Mouse (Mus musculus) liver, embryonic 15.5 days (tissue): ENCODE data around the gene Jmjd8. TPM values are rescaled to one million over a fixed set of nuclear protein-coding genes. Genes with fewer than 3 reads are reported as not detected.

Source experiments
- ATAC-seq: fragments of 200-750 bp; cut with Nextera tagmentation; 2 replicates; pipeline ENCODE4 v1.8.0; 2017; ENCODE audit warnings: moderate number of reproducible peaks, mild to moderate bottlenecking, moderate library complexity; ENCODE audit not compliant: insufficient read depth
- H3K27ac ChIP-seq: fragments of 300-500 bp; sonication (generic); replicated peaks from 2 replicates; pipeline ENCODE4 v1.5.1; 2015; ENCODE audit warnings: mild to moderate bottlenecking, inconsistent platforms
- H3K27me3 ChIP-seq: fragments of 300-500 bp; sonication (generic); 2 replicates; pipeline ENCODE4 v1.6.1; 2015; ENCODE audit warnings: mild to moderate bottlenecking, inconsistent platforms
- H3K36me3 ChIP-seq: fragments of 300-500 bp; sonication (generic); replicated peaks from 2 replicates; pipeline ENCODE4 v1.6.1; 2015; ENCODE audit warnings: moderate library complexity, mild to moderate bottlenecking, inconsistent platforms
- H3K4me1 ChIP-seq: fragments of 300-500 bp; sonication (generic); replicated peaks from 2 replicates; pipeline ENCODE4 v1.6.1; 2015; ENCODE audit warnings: inconsistent platforms
- H3K4me2 ChIP-seq: fragments of 300-500 bp; sonication (generic); 2 replicates; pipeline ENCODE4 v1.6.1; 2015; ENCODE audit warnings: moderate library complexity, mild to moderate bottlenecking, inconsistent platforms
- H3K4me3 ChIP-seq: fragments of 300-500 bp; sonication (generic); replicated peaks from 2 replicates; pipeline ENCODE4 v1.5.1; 2015; ENCODE audit warnings: mild to moderate bottlenecking, inconsistent platforms
- H3K9ac ChIP-seq: fragments of 300-500 bp; sonication (generic); 2 replicates; pipeline ENCODE4 v1.6.1; 2015; ENCODE audit warnings: moderate library complexity, mild to moderate bottlenecking, inconsistent platforms
- H3K9me3 ChIP-seq: fragments of 300-500 bp; sonication (generic); replicated peaks from 2 replicates; pipeline ENCODE4 v1.6.1; 2016; ENCODE audit warnings: inconsistent platforms
- WGBS: fragments of 180-500 bp; shearing (Covaris S2); methylation state at CpG from one replicate; pipeline ENCODE4 v1.1.7; 2015; ENCODE audit warnings: mixed read lengths; ENCODE audit not compliant: insufficient replicate concordance; 5-methylcytosine and 5-hydroxymethylcytosine counted together
- polyA plus RNA-seq: library from polyadenylated mRNA; unstranded; fragments of >200 nt; fragmentation: Nextera tagmentation; extraction: Ambion mirVana; gene quantifications from 2 replicates; pipeline ENCODE4 v1.2.1, GENCODE M21; 2015

The Jmjd8 gene
- polyA plus RNA-seq, 1 experiment from 2014 or later, result 19.6 TPM

GRCm38 (mm10) chr17:25825984-25826570 is 2.6 kb upstream of the Jmjd8 start:
- Histone ChIP-seq H3K4me1 (peaks cover 57% of the 10 kb centered on the region), H3K27ac (no peak overlapping the region), H3K36me3 (peaks cover 45% of the 10 kb centered on the region), H3K4me3 (no peak overlapping the region), H3K9me3 (no peaks in the 10 kb centered on the region), H3K27me3 (peaks cover 17% of the 10 kb centered on the region), H3K9ac (no peak overlapping the region), H3K4me2 (no peak overlapping the region; the same call in 1 of the 2 replicates)
- 89% methylated on average over 27 of the region's 27 CpGs for WGBS
- ATAC-seq, result no peak

GRCm38 (mm10) chr17:25827011-25827410 is 1.7 kb upstream of the Jmjd8 start:
- ATAC-seq, result no peak
- WGBS, result 88% methylated on average over 13 of the region's 13 CpGs
- H3K9ac ChIP-seq, result no peak overlapping the region

GRCm38 (mm10) chr17:25827546-25828222 is 983 bp upstream of the Jmjd8 start:
- H3K4me1 ChIP-seq, result peaks cover 69% of the 10 kb centered on the region
- H3K27ac ChIP-seq, result no peak overlapping the region
- no peak overlapping the region for H3K9ac ChIP-seq
- WGBS, result 87% methylated on average over 22 of the region's 22 CpGs
- peaks cover 52% of the 10 kb centered on the region for H3K36me3 ChIP-seq
- no peak overlapping the region for H3K4me3 ChIP-seq
- peak overlapping the region; percentile 81; the same call in 1 of the 2 replicates for H3K4me2 ChIP-seq
- peaks cover 2% of the 10 kb centered on the region for H3K27me3 ChIP-seq
- ATAC-seq, result no peak
- H3K9me3 ChIP-seq, result no peaks in the 10 kb centered on the region

More at GRCm38 (mm10) chr17:25827011-25827410, 1.7 kb upstream of the Jmjd8 start:
- Histone ChIP-seq H3K27me3 (peaks cover 9% of the 10 kb centered on the region), H3K36me3 (peaks cover 52% of the 10 kb centered on the region), H3K4me1 (peaks cover 66% of the 10 kb centered on the region), H3K4me2 (no peak overlapping the region), H3K4me3 (no peak overlapping the region), H3K9me3 (no peaks in the 10 kb centered on the region), H3K27ac (no peak overlapping the region)

GRCm38 (mm10) chr17:25828223-25828594 is 458 bp upstream of the Jmjd8 start:
- WGBS, result 79% methylated on average over 8 of the region's 8 CpGs
- no peak for ATAC-seq
- H3K27ac ChIP-seq, result peak overlapping the region; percentile 69

GRCm38 (mm10) chr17:25829558-25830017 is 921 bp downstream of the Jmjd8 start:
- ATAC-seq, result no peak
- H3K9ac ChIP-seq, result peak overlapping the region; percentile 61
- WGBS, result 35% methylated on average over 8 of the region's 8 CpGs
- no peaks in the 10 kb centered on the region for H3K9me3 ChIP-seq
- peaks cover 72% of the 10 kb centered on the region for H3K4me1 ChIP-seq
- H3K4me2 ChIP-seq, result peak overlapping the region; percentile 81
- H3K27me3 ChIP-seq, result no peaks in the 10 kb centered on the region
- H3K27ac ChIP-seq, result peak overlapping the region; percentile 69
- peak overlapping the region; percentile 65 for H3K4me3 ChIP-seq
- peaks cover 52% of the 10 kb centered on the region for H3K36me3 ChIP-seq

More at GRCm38 (mm10) chr17:25828223-25828594, 458 bp upstream of the Jmjd8 start:
- Histone ChIP-seq H3K27me3 (no peaks in the 10 kb centered on the region), H3K4me1 (peaks cover 69% of the 10 kb centered on the region), H3K4me2 (peak overlapping the region; percentile 81), H3K4me3 (peak overlapping the region; percentile 65), H3K9ac (0 out of 2 replicates have a peak overlapping the region, but pooled peaks have one; percentile 61), H3K9me3 (no peaks in the 10 kb centered on the region), H3K36me3 (peaks cover 52% of the 10 kb centered on the region)

GRCm38 (mm10) chr17:25830200-25830753 is 1.6 kb downstream of the Jmjd8 start:
- Histone ChIP-seq H3K4me2 (peak overlapping the region; percentile 81), H3K27ac (0 out of 2 replicates have a peak overlapping the region, but pooled peaks have one; percentile 69), H3K4me1 (peaks cover 72% of the 10 kb centered on the region), H3K36me3 (peaks cover 57% of the 10 kb centered on the region), H3K9ac (no peak overlapping the region), H3K4me3 (peak overlapping the region; percentile 65; the same call in 1 of the 2 replicates), H3K9me3 (no peaks in the 10 kb centered on the region), H3K27me3 (no peaks in the 10 kb centered on the region)
- no peak for ATAC-seq
- 70% methylated on average over 4 of the region's 4 CpGs for WGBS

- 80% methylated on average over 14 of the region's 14 CpGs for WGBS
- Histone ChIP-seq H3K27me3 (no peaks in the 10 kb centered on the region), H3K4me3 (peak overlapping the region; percentile 72), H3K9me3 (no peaks in the 10 kb centered on the region), H3K4me2 (peak overlapping the region; percentile 92), H3K27ac (peak overlapping the region; percentile 90; the same call in 1 of the 2 replicates), H3K36me3 (peaks cover 53% of the 10 kb centered on the region), H3K9ac (no peak overlapping the region), H3K4me1 (peaks cover 75% of the 10 kb centered on the region)
- no peak for ATAC-seq
Observed at GRCm38 (mm10) chr17:25830806-25831431, 2.3 kb downstream of the Jmjd8 start.

GRCm38 (mm10) chr17:25831451-25832281 is 3.0 kb downstream of the Jmjd8 start:
- ATAC-seq, result no peak
- Histone ChIP-seq H3K36me3 (peaks cover 46% of the 10 kb centered on the region), H3K27me3 (no peaks in the 10 kb centered on the region), H3K4me3 (peak overlapping the region; percentile 72), H3K9me3 (no peaks in the 10 kb centered on the region), H3K27ac (peak overlapping the region; percentile 90), H3K4me2 (peak overlapping the region; percentile 92), H3K9ac (peak overlapping the region; percentile 79), H3K4me1 (peaks cover 82% of the 10 kb centered on the region)
- WGBS, result 41% methylated on average over 21 of the region's 21 CpGs

GRCm38 (mm10) chr17:25832436-25833290 is 4.0 kb downstream of the Jmjd8 start:
- H3K4me3 ChIP-seq, result peak overlapping the region; percentile 72
- peak overlapping the region; percentile 92 for H3K4me2 ChIP-seq
- H3K36me3 ChIP-seq, result peaks cover 41% of the 10 kb centered on the region
- peaks cover 92% of the 10 kb centered on the region for H3K4me1 ChIP-seq
- peak; percentile 87 for ATAC-seq
- H3K9ac ChIP-seq, result peak overlapping the region; percentile 79
- peak overlapping the region; percentile 90 for H3K27ac ChIP-seq
- 0% methylated on average over 75 of the region's 77 CpGs for WGBS
- no peaks in the 10 kb centered on the region for H3K27me3 ChIP-seq
- no peaks in the 10 kb centered on the region for H3K9me3 ChIP-seq

- peak within 1 kb of the TSS; percentile 92 for H3K4me2 ChIP-seq
- no peaks in the 10 kb centered on the region for H3K9me3 ChIP-seq
- no peaks in the 10 kb centered on the region for H3K27me3 ChIP-seq
- H3K4me1 ChIP-seq, result peaks cover 95% of the 10 kb centered on the region
- peak within 1 kb of the TSS; percentile 90 for H3K27ac ChIP-seq
- peak; percentile 59 for ATAC-seq
- peak within 1 kb of the TSS; percentile 72 for H3K4me3 ChIP-seq
- H3K9ac ChIP-seq, result peak within 1 kb of the TSS; percentile 79
- 0% methylated on average over 24 of the region's 24 CpGs for WGBS
- H3K36me3 ChIP-seq, result peaks cover 41% of the 10 kb centered on the region
Observed at GRCm38 (mm10) chr17:25833291-25833663, 4.6 kb downstream of the Jmjd8 start, which contains the start of gene Stub1. TSS of gene Stub1 (minus strand) at chr17:25833404.
